Mouse (Mus musculus) neural tube, embryonic 14.5 days (tissue): Measurements from ENCODE around the gene 1810030O07Rik. TPM values are rescaled to one million over a fixed set of nuclear protein-coding genes. Genes with fewer than 3 reads are reported as not detected.
"Not testable (repeated sequence)": the region's sequence is repeated elsewhere in the genome, so short reads cannot be mapped to it uniquely, and the experiment has no call there.

ENCODE experiments used
- ATAC-seq: fragments of 200-750 bp; cut with Nextera tagmentation; 2 replicates; pipeline ENCODE4 v1.8.0; 2017; ENCODE audit warnings: low read depth, mild to moderate bottlenecking, moderate TSS enrichment, moderate library complexity
- H3K27ac ChIP-seq: fragments of 300-500 bp; sonication (generic); 2 replicates; pipeline ENCODE4 v1.5.1; 2014; ENCODE audit warnings: low read depth, mild to moderate bottlenecking, control low read depth, low read length, moderate library complexity, mixed read lengths
- H3K27me3 ChIP-seq: fragments of 300-500 bp; sonication (generic); 2 replicates; pipeline ENCODE4 v1.6.1; 2014; ENCODE audit warnings: low read length; ENCODE audit not compliant: control insufficient read depth, insufficient read depth
- H3K36me3 ChIP-seq: fragments of 300-500 bp; sonication (generic); 2 replicates; pipeline ENCODE4 v1.6.1; 2014; ENCODE audit warnings: low read length, mixed read lengths; ENCODE audit not compliant: control insufficient read depth, insufficient read depth
- H3K4me1 ChIP-seq: fragments of 300-500 bp; sonication (generic); 2 replicates; pipeline ENCODE4 v1.6.1; 2014; ENCODE audit warnings: low read length; ENCODE audit not compliant: control insufficient read depth, insufficient read depth
- H3K4me2 ChIP-seq: fragments of 300-500 bp; sonication (generic); 2 replicates; pipeline ENCODE4 v1.6.1; 2014; ENCODE audit warnings: mild to moderate bottlenecking, low read depth, low read length, control low read depth
- H3K4me3 ChIP-seq: fragments of 300-500 bp; sonication (generic); 2 replicates; pipeline ENCODE4 v1.5.1; 2014; ENCODE audit warnings: low read depth, low read length, control low read depth, mixed read lengths
- H3K9ac ChIP-seq: fragments of 300-500 bp; sonication (generic); replicated peaks from 2 replicates; pipeline ENCODE4 v1.6.1; 2014; ENCODE audit warnings: low read depth, mild to moderate bottlenecking, control low read depth, low read length, mixed read lengths
- H3K9me3 ChIP-seq: fragments of 300-500 bp; sonication (generic); 2 replicates; pipeline ENCODE4 v1.6.1; 2016; ENCODE audit warnings: low read length; ENCODE audit not compliant: control insufficient read depth
- WGBS: fragments of 180-500 bp; shearing (Covaris S2); extraction: QIAGEN DNeasy Blood & Tissue Kit; methylation state at CpG from one replicate; pipeline ENCODE4 v1.1.7; 2014; 5-methylcytosine and 5-hydroxymethylcytosine counted together
- polyA plus RNA-seq: library from polyadenylated mRNA; unstranded; fragments of >200 nt; fragmentation: Nextera tagmentation; extraction: Ambion mirVana; gene quantifications from 2 replicates; pipeline ENCODE4 v1.2.1, GENCODE M21; 2014

1810030O07Rik gene
- polyA plus RNA-seq, 1 experiment from 2014 or later: 27.2 TPM

DNA sequence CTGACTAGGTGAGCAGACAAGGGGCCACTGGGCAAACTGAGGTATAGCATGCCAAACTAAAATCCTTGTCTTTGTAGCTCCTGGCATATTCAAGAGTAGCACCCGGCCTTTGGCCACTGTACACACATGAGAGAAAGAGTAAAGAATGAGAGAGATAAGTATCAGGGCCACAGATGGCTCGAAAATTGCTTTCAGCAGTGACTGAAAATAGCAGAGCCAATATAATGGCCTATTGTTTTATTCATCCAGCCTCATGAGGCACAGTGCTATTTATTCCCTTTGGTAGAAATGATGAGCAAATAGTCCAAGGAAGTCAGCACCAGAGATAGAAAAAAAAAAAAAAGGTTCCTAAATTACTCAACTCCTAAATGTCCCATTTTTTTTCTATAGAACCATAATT is 28.5 kb downstream of the 1810030O07Rik start:
- WGBS: 28% methylated on average over 2 of the region's 2 CpGs
- no peak; the same call in 1 of the 2 replicates for ATAC-seq
- H3K9ac ChIP-seq: no peak overlapping the region
- no peaks in the 10 kb centered on the region for H3K4me1 ChIP-seq
- H3K4me2 ChIP-seq: no peak overlapping the region
- H3K27ac ChIP-seq: no peak overlapping the region
- H3K36me3 ChIP-seq: no peaks in the 10 kb centered on the region
- H3K4me3 ChIP-seq: no peak overlapping the region
- no peaks in the 10 kb centered on the region for H3K9me3 ChIP-seq
- no peaks in the 10 kb centered on the region for H3K27me3 ChIP-seq

- no peak for ATAC-seq
- 93% methylated on average over 4 of the region's 4 CpGs for WGBS
- Histone ChIP-seq H3K4me2 (no peak overlapping the region), H3K27ac (no peak overlapping the region), H3K36me3 (no peaks in the 10 kb centered on the region), H3K9me3 (no peaks in the 10 kb centered on the region), H3K4me1 (no peaks in the 10 kb centered on the region), H3K27me3 (no peaks in the 10 kb centered on the region), H3K4me3 (no peak overlapping the region), H3K9ac (no peak overlapping the region)
Measured at GRCm38 (mm10) chrX:12625131-12625530, 48.3 kb downstream of the 1810030O07Rik start.

- not testable (repeated sequence) for H3K27ac ChIP-seq, H3K9me3 ChIP-seq, H3K9ac ChIP-seq, H3K4me3 ChIP-seq, H3K36me3 ChIP-seq, H3K27me3 ChIP-seq, H3K4me1 ChIP-seq, H3K4me2 ChIP-seq, ATAC-seq
- 94% methylated on average over 1 of the region's 1 CpGs for WGBS
Measured at GRCm38 (mm10) chrX:12612360-12612759, 61.1 kb downstream of the 1810030O07Rik start.

GRCm38 (mm10) chrX:12611211-12611610 is 62.3 kb downstream of the 1810030O07Rik start:
- 62% methylated on average over 2 of the region's 2 CpGs for WGBS
- H3K36me3 ChIP-seq: peaks cover 5% of the 10 kb centered on the region; the same call in 1 of the 2 replicates

GRCm38 (mm10) chrX:12610541-12610940 is 62.9 kb downstream of the 1810030O07Rik start:
- not testable (repeated sequence) for H3K36me3 ChIP-seq, ATAC-seq, H3K4me1 ChIP-seq, H3K27ac ChIP-seq, H3K9ac ChIP-seq, H3K27me3 ChIP-seq, H3K4me2 ChIP-seq, H3K4me3 ChIP-seq, H3K9me3 ChIP-seq

More at GRCm38 (mm10) chrX:12611211-12611610, 62.3 kb downstream of the 1810030O07Rik start:
- Histone ChIP-seq H3K4me2 (no peak overlapping the region), H3K4me1 (no peaks in the 10 kb centered on the region), H3K9ac (no peak overlapping the region), H3K27ac (no peak overlapping the region), H3K4me3 (no peak overlapping the region), H3K27me3 (no peaks in the 10 kb centered on the region), H3K9me3 (no peaks in the 10 kb centered on the region)
- no peak for ATAC-seq

Other genes with a start within 250 kb of the 1810030O07Rik start
- gene Atp6ap2, start 85.9 kb downstream of the 1810030O07Rik start, polyA plus RNA-seq: 209 and 238 TPM in 2 replicates
- gene Med14, start 88.4 kb upstream of the 1810030O07Rik start, polyA plus RNA-seq: 23.2 TPM in 2 replicates